Mouse (Mus musculus): Measurements from ENCODE around the gene Copz2. TPM values are rescaled to one million over a fixed set of nuclear protein-coding genes. Genes with fewer than 3 reads are reported as not detected.

The Copz2 gene
- polyA plus RNA-seq, 1 experiment from 2014 or later: 56.8 TPM

DNA sequence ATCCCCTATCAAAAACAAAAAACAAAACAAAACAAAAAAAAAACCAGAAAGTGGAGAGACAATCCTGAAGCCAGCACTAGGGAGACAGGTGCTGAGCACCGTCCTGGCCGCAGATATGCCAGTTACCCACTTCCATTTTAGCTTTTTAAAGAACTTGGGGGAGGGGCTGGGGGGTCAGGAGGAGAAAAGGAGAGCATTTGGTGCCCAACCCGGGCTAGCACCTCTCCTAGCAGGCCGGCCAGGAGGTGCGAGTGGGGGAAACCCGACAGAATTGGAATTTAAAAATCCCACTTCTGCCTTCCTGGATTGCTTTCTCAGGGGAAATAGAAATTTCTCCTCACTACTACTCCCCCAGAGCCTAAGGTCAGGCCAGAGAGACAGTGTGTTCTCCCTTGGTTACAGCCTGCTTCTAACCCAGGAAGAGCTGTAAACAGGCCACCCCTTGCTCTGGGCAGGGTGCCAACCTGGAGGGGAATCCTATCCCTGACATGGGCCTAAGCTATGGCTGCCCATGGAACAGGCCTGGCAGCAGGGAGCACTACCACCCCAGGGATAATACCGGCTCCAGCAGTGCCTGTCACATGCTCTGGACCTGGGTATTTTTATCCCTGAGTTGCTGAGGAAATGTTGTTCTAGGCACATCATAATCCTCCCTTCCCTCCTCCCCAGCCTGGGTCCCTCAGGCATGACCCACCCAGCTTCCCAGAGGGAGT is 24.7 kb upstream of the Copz2 start:
- ATAC-seq (ENCODE audit: insufficient number of reproducible peaks, low FRiP score, low TSS enrichment, low read depth) (no peak), DNase-seq (ENCODE audit: low spot score) (no peak)
- peaks cover 28% of the 10 kb centered on the region for H3K4me1 ChIP-seq (ENCODE audit: control insufficient read depth, insufficient read depth, low read length)
- no peaks in the 10 kb centered on the region for H3K27me3 ChIP-seq (ENCODE audit: control insufficient read depth, insufficient read depth, low read length)
- no peak overlapping the region for H3K27ac ChIP-seq (replicated peaks; ENCODE audit: low read depth, low read length)
- H3K9ac ChIP-seq (ENCODE audit: low read length): no peak overlapping the region
- peaks cover 22% of the 10 kb centered on the region for H3K36me3 ChIP-seq (ENCODE audit: control insufficient read depth, insufficient read depth, low read length)
- WGBS: 40% methylated on average over 7 of the region's 7 CpGs
- peak overlapping the region; percentile 97 for H3K4me2 ChIP-seq (ENCODE audit: low read depth, severe bottlenecking)
- H3K9me3 ChIP-seq (ENCODE audit: control insufficient read depth, low read length): no peaks in the 10 kb centered on the region
- no peak overlapping the region for H3K4me3 ChIP-seq (ENCODE audit: low read depth, low read length)

DNA sequence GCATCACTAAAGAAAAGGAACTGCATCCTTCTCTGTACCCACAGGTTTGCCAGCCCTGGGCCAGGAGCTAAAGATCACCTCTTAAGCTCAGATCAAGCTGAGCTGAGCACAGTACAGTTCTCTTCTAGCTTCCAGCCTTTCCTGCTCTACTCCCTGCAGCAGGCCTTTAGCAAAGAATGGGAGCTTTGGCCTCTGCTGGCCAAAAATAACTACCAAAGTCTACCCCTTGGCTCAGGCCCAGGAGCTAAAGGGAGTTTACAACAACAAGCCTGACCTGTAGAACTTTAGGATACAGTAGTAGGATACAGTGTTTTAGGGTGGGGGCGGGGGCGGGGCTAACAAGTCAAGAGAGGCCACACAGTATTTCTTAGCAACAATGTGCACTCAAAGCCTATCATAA is 23.2 kb upstream of the Copz2 start:
- ATAC-seq (ENCODE audit: insufficient number of reproducible peaks, low FRiP score, low TSS enrichment, low read depth): no peak
- Histone ChIP-seq H3K4me1 (ENCODE audit: control insufficient read depth, insufficient read depth, low read length) (peaks cover 31% of the 10 kb centered on the region), H3K9me3 (ENCODE audit: control insufficient read depth, low read length) (no peaks in the 10 kb centered on the region), H3K36me3 (ENCODE audit: control insufficient read depth, insufficient read depth, low read length) (peaks cover 8% of the 10 kb centered on the region), H3K27me3 (ENCODE audit: control insufficient read depth, insufficient read depth, low read length) (no peaks in the 10 kb centered on the region), H3K4me2 (ENCODE audit: low read depth, severe bottlenecking) (peak overlapping the region; percentile 22; the same call in 1 of the 2 replicates), H3K27ac (replicated peaks; ENCODE audit: low read depth, low read length) (no peak overlapping the region), H3K4me3 (ENCODE audit: low read depth, low read length) (no peak overlapping the region), H3K9ac (ENCODE audit: low read length) (no peak overlapping the region)
- WGBS: 82% methylated on average over 2 of the region's 2 CpGs
- no peak for DNase-seq (ENCODE audit: low spot score)

DNA sequence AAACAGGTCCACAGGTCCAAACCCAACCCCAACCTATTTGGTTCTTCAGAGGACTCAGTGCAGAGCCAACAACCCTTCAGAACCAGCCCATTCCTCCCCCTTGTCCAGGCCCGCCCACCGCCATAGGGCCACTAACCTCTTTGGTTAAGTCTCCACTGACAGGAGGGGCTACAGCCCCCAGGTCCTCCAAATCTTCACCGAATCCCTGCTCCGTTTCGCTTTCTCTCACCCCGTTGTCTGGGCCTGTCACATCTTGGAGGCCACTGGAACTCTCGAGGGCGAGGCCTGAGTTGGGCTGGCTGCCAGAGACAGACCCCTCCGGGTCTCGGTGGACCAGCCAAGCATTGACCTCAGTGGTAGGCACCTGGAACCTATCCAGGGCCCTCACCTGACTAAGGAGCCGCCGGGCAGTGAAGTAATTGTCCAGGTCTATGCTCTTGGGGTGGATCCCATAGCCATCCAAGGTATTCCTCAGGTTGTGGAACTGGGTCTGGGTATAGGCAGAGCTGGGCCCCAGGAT is 22.5 kb upstream of the Copz2 start:
- Histone ChIP-seq H3K4me3 (ENCODE audit: low read depth, low read length) (no peak overlapping the region), H3K36me3 (ENCODE audit: control insufficient read depth, insufficient read depth, low read length) (peaks cover 5% of the 10 kb centered on the region; the same call in 1 of the 2 replicates), H3K9me3 (ENCODE audit: control insufficient read depth, low read length) (no peaks in the 10 kb centered on the region), H3K27ac (replicated peaks; ENCODE audit: low read depth, low read length) (no peak overlapping the region), H3K27me3 (ENCODE audit: control insufficient read depth, insufficient read depth, low read length) (no peaks in the 10 kb centered on the region), H3K9ac (ENCODE audit: low read length) (no peak overlapping the region), H3K4me2 (ENCODE audit: low read depth, severe bottlenecking) (peak overlapping the region; percentile 22; the same call in 1 of the 2 replicates), H3K4me1 (ENCODE audit: control insufficient read depth, insufficient read depth, low read length) (peaks cover 31% of the 10 kb centered on the region)
- no peak for DNase-seq (ENCODE audit: low spot score)
- WGBS: 88% methylated on average over 12 of the region's 12 CpGs
- ATAC-seq (ENCODE audit: insufficient number of reproducible peaks, low FRiP score, low TSS enrichment, low read depth): no peak

DNA sequence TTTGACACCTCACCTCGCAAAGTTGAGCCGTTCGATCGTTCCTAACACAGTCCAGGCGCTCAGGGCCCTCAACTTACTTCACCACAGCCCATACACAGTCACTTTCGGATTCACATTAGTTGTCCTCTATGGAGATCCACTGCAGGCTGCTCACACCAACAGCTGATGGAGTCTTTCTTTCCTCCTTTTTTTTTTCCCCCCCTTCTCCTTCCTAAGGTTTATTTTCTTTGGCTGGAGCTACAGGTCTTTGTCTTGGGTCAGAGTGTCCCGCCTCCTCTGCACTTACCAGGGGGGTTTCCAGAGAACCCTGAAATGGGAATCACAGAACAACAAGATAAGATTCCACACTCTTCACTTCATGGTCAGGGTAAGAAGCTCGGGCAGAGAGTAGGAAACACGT is 21.8 kb upstream of the Copz2 start:
- no peak overlapping the region for H3K4me2 ChIP-seq (ENCODE audit: low read depth, severe bottlenecking)
- H3K4me1 ChIP-seq (ENCODE audit: control insufficient read depth, insufficient read depth, low read length): peaks cover 30% of the 10 kb centered on the region
- ATAC-seq (ENCODE audit: insufficient number of reproducible peaks, low FRiP score, low TSS enrichment, low read depth) (no peak), DNase-seq (ENCODE audit: low spot score) (no peak)
- no peak overlapping the region for H3K4me3 ChIP-seq (ENCODE audit: low read depth, low read length)
- no peaks in the 10 kb centered on the region for H3K9me3 ChIP-seq (ENCODE audit: control insufficient read depth, low read length)
- no peak overlapping the region for H3K9ac ChIP-seq (ENCODE audit: low read length)
- WGBS: 80% methylated on average over 9 of the region's 9 CpGs
- no peaks in the 10 kb centered on the region for H3K27me3 ChIP-seq (ENCODE audit: control insufficient read depth, insufficient read depth, low read length)
- H3K36me3 ChIP-seq (ENCODE audit: control insufficient read depth, insufficient read depth, low read length): no peaks in the 10 kb centered on the region; the same call in 1 of the 2 replicates
- no peak overlapping the region for H3K27ac ChIP-seq (replicated peaks; ENCODE audit: low read depth, low read length)

DNA sequence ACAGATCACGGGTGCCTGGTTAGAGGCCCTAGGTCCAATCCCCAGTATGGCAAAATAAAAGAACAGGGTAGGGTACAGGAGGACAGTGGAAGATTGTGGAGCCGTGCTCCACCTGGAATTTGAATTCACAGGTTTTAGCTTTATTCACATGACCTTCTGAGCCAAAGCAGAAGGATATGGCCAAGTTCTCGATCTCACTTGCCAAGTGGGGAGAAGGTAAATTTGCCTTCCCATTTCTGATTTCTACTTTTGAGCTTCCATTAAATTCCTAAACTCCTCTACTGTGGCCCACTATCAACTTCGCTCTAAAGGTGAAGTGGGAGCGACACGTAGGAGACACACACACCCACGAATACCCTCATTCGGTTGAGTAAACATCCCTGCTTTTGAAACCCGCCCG is 20.8 kb upstream of the Copz2 start:
- H3K27me3 ChIP-seq (ENCODE audit: control insufficient read depth, insufficient read depth, low read length): no peaks in the 10 kb centered on the region
- ATAC-seq (ENCODE audit: insufficient number of reproducible peaks, low FRiP score, low TSS enrichment, low read depth): no peak
- DNase-seq (ENCODE audit: low spot score): no peak
- 18% methylated on average over 10 of the region's 10 CpGs for WGBS
- no peak overlapping the region; the same call in 1 of the 2 replicates for H3K27ac ChIP-seq (replicated peaks; ENCODE audit: low read depth, low read length)
- peak overlapping the region; percentile 77 for H3K4me3 ChIP-seq (ENCODE audit: low read depth, low read length)
- no peaks in the 10 kb centered on the region; the same call in 1 of the 2 replicates for H3K36me3 ChIP-seq (ENCODE audit: control insufficient read depth, insufficient read depth, low read length)
- H3K9me3 ChIP-seq (ENCODE audit: control insufficient read depth, low read length): no peaks in the 10 kb centered on the region
- peaks cover 22% of the 10 kb centered on the region for H3K4me1 ChIP-seq (ENCODE audit: control insufficient read depth, insufficient read depth, low read length)
- peak overlapping the region; percentile 77 for H3K4me2 ChIP-seq (ENCODE audit: low read depth, severe bottlenecking)
- H3K9ac ChIP-seq (ENCODE audit: low read length): peak overlapping the region; percentile 89

DNA sequence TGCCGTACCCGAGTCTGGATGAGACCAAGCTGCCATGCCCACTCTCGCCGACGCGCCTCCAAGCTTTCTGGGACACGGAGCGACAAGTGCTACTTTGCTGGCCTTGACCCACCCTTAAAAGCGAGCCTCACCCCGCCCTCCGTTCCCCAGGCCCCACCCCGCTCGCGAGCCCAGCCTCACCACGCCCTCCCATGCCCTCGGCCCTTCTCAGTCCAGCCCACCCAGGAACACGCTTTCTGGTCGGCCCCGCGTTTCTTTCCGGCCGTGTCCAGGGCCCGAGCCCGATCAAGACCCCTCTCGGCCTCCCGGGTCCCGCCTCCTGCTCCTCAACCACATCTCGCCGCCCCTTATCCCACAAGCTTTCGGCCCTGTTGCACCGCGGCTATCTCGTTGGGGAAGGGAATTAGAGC is 20.3 kb upstream of the Copz2 start:
- under 1% methylated on average over 33 of the region's 33 CpGs for WGBS
- peak overlapping the region; percentile 77 for H3K4me3 ChIP-seq (ENCODE audit: low read depth, low read length)
- no peaks in the 10 kb centered on the region; the same call in 1 of the 2 replicates for H3K36me3 ChIP-seq (ENCODE audit: control insufficient read depth, insufficient read depth, low read length)
- H3K4me2 ChIP-seq (ENCODE audit: low read depth, severe bottlenecking): peak overlapping the region; percentile 77
- no peaks in the 10 kb centered on the region for H3K27me3 ChIP-seq (ENCODE audit: control insufficient read depth, insufficient read depth, low read length)
- peaks cover 19% of the 10 kb centered on the region for H3K4me1 ChIP-seq (ENCODE audit: control insufficient read depth, insufficient read depth, low read length)
- no peaks in the 10 kb centered on the region for H3K9me3 ChIP-seq (ENCODE audit: control insufficient read depth, low read length)
- peak; percentile 70 for ATAC-seq (ENCODE audit: insufficient number of reproducible peaks, low FRiP score, low TSS enrichment, low read depth)
- peak overlapping the region; percentile 90 for H3K27ac ChIP-seq (replicated peaks; ENCODE audit: low read depth, low read length)
- peak overlapping the region; percentile 89 for H3K9ac ChIP-seq (ENCODE audit: low read length)
- peak; percentile 87 for DNase-seq (ENCODE audit: low spot score)

DNA sequence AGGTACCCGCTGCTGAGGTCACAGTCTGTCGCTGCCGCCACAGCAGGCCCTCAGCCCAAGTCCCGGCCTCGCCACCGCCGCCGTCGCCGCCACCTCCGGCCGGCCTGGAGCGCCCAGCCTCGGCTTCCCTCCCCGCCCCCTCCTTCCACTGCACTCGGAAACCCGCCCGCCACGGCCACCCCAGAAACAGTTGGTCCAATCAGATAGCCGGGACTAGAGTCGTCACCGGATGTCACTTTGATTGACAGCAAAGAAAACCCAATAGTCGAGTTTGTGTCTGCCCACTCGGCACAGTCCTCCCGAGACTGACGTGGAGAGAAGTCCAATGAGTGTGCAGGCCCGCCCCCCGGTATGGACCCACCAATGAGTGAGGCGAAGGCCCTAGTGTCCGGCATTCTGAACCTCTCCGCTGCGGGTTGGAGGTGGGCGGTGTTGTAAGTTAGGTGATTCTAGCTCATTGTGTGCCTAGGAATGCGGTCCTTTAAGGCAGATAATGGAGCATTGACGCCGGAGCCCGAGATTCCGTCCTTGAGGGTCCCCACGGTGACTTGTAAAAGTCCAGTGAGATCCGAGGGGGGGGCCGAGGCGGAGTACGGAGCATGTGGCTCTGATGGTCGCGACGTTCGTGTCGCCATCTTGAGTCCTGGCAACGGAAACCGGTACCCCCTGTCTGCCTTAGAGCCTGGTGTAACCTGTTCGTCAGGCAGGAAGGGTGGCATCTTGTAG is 19.7 kb upstream of the Copz2 start, which contains the start of gene Nfe2l1:
Gene Nfe2l1, minus strand, starts transcription at position 156 of the 726 bp plus-strand sequence.
- DNase-seq (ENCODE audit: low spot score): peak; percentile 96
- no peaks in the 10 kb centered on the region; the same call in 1 of the 2 replicates for H3K36me3 ChIP-seq (ENCODE audit: control insufficient read depth, insufficient read depth, low read length)
- ATAC-seq (ENCODE audit: insufficient number of reproducible peaks, low FRiP score, low TSS enrichment, low read depth): peak; percentile 99
- H3K27me3 ChIP-seq (ENCODE audit: control insufficient read depth, insufficient read depth, low read length): no peaks in the 10 kb centered on the region
- H3K4me2 ChIP-seq (ENCODE audit: low read depth, severe bottlenecking): peak within 1 kb of the TSS; percentile 77
- no peaks in the 10 kb centered on the region for H3K9me3 ChIP-seq (ENCODE audit: control insufficient read depth, low read length)
- H3K9ac ChIP-seq (ENCODE audit: low read length): peak within 1 kb of the TSS; percentile 89
- peak within 1 kb of the TSS; percentile 77 for H3K4me3 ChIP-seq (ENCODE audit: low read depth, low read length)
- peaks cover 15% of the 10 kb centered on the region for H3K4me1 ChIP-seq (ENCODE audit: control insufficient read depth, insufficient read depth, low read length)
- WGBS: under 1% methylated on average over 51 of the region's 51 CpGs
- H3K27ac ChIP-seq (replicated peaks; ENCODE audit: low read depth, low read length): peak within 1 kb of the TSS; percentile 90

DNA sequence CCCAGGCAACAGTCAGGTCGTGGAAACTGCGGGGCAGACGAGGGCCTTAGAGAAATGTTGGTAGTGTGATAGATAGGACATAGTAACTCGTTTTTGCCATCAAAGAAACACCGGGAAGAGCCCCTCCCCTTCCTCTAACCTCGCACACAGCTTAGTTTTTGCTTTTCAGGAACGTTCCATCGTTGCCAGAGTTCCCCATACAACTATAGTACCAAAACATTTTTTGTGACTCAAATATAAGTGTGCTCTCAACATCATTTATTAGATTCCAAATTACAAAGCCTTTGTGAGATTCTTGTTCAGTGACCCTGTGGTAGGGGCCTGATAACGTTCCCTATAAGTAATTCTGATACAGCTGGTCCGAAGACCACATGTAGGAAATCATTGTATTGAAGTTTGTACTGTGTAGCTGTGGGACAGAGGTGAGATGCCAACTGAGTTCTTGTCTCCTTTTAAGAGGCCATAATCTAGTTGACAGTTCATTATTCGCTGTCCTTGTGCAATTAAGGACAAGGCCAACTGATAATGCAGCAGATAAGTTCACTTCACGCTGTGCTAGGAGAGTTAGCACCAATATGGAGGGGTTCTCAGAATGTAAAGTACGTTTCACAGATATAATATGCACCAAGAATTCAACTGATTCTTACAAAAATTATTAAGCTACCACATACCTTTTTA is 19.0 kb upstream of the Copz2 start:
- no peak for DNase-seq (ENCODE audit: low spot score)
- H3K9me3 ChIP-seq (ENCODE audit: control insufficient read depth, low read length): no peaks in the 10 kb centered on the region
- H3K4me2 ChIP-seq (ENCODE audit: low read depth, severe bottlenecking): peak overlapping the region; percentile 51
- H3K27ac ChIP-seq (replicated peaks; ENCODE audit: low read depth, low read length): peak overlapping the region; percentile 79
- no peaks in the 10 kb centered on the region; the same call in 1 of the 2 replicates for H3K36me3 ChIP-seq (ENCODE audit: control insufficient read depth, insufficient read depth, low read length)
- peak overlapping the region; percentile 77 for H3K4me3 ChIP-seq (ENCODE audit: low read depth, low read length)
- peak overlapping the region; percentile 62 for H3K9ac ChIP-seq (ENCODE audit: low read length)
- ATAC-seq (ENCODE audit: insufficient number of reproducible peaks, low FRiP score, low TSS enrichment, low read depth): no peak
- peaks cover 9% of the 10 kb centered on the region; the same call in 1 of the 2 replicates for H3K4me1 ChIP-seq (ENCODE audit: control insufficient read depth, insufficient read depth, low read length)
- no peaks in the 10 kb centered on the region for H3K27me3 ChIP-seq (ENCODE audit: control insufficient read depth, insufficient read depth, low read length)
- WGBS: 25% methylated on average over 13 of the region's 13 CpGs
